Comparison of ENCODE assay signal across 24 mouse cellular contexts in the genomic region with DNA sequence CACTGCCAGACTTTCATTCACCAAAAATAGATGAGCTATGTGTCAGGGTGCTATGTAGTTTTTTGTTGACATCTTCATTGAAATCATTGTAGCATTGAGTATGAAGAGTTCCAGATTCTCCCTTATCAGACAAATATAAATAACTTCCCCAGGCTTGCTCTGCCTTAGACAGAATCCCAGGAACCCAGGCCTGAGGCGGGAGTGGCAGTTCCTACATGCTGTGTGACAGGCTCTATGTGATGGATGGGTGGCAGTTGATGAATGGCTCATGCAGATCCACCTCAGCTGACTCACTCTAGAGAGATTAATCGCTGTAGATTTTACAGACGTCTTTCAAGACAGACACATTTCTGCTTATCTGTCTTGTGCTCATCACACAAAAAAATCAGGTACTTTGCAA. TPM values are rescaled to one million over a fixed set of nuclear protein-coding genes. Genes with fewer than 3 reads are reported as not detected.
DNase-seq lines count a peak whose midpoint lies in the region; ATAC-seq and TF ChIP-seq lines count a peak whose summit lies in the region.
"Had no signal": no experiment of that assay in that cellular context is flagged by ENCODE, and none has a peak within 500 bp of the region (broad histone marks: within the 10 kb centered on the region; RNA-seq: fewer than 3 reads in every experiment).

No protein-coding gene starts in this region.

- no peaks in the 10 kb centered on the region for H3K27me3 ChIP-seq in heart, embryonic 10.5 days (ENCODE audit: insufficient read depth, poor library complexity, severe bottlenecking)
- no peaks in the 10 kb centered on the region for H3K27me3 ChIP-seq in heart, embryonic 15.5 days
- H3K27me3 ChIP-seq in hindbrain, embryonic 16.5 days (replicated peaks; ENCODE audit: control insufficient read depth, insufficient read depth, low read length), result no peaks in the 10 kb centered on the region
- H3K27me3 ChIP-seq in hindbrain, postnatal 0 days (ENCODE audit: insufficient read depth, low read length), result no peaks in the 10 kb centered on the region
- H3K27me3 ChIP-seq: embryonic facial prominence, embryonic 12.5 days; forebrain, embryonic 15.5 days; hindbrain, embryonic 15.5 days had no signal

- H3K4me2 ChIP-seq in heart, embryonic 15.5 days, result no peak overlapping the region
- H3K4me2 ChIP-seq in hindbrain, embryonic 16.5 days (ENCODE audit: low read length), result no peak overlapping the region
- no peak overlapping the region for H3K4me2 ChIP-seq in hindbrain, postnatal 0 days (ENCODE audit: low read depth, low read length)
- H3K4me2 ChIP-seq: embryonic facial prominence, embryonic 12.5 days; forebrain, embryonic 15.5 days; hindbrain, embryonic 15.5 days had no signal

- no peaks in the 10 kb centered on the region for H3K9me3 ChIP-seq in heart, embryonic 10.5 days
- no peaks in the 10 kb centered on the region for H3K9me3 ChIP-seq in heart, embryonic 15.5 days (replicated peaks)
- H3K9me3 ChIP-seq in hindbrain, embryonic 16.5 days (ENCODE audit: control insufficient read depth, low read length), result no peaks in the 10 kb centered on the region
- no peaks in the 10 kb centered on the region for H3K9me3 ChIP-seq in hindbrain, postnatal 0 days (ENCODE audit: low read length)
- H3K9me3 ChIP-seq: embryonic facial prominence, embryonic 12.5 days; forebrain, embryonic 15.5 days; G1E; hindbrain, embryonic 15.5 days had no signal

- TF ChIP-seq CTCF in hindbrain, postnatal 0 days (IDR thresholded peaks at IDR 0.05; ENCODE audit: low read depth), result no peak

- no peak overlapping the region for H3K27ac ChIP-seq in heart, embryonic 10.5 days
- H3K27ac ChIP-seq in heart, embryonic 15.5 days, result no peak overlapping the region
- no peak overlapping the region for H3K27ac ChIP-seq in hindbrain, embryonic 16.5 days (ENCODE audit: low read depth, low read length)
- H3K27ac ChIP-seq in hindbrain, postnatal 0 days, result no peak overlapping the region
- H3K27ac ChIP-seq: embryonic facial prominence, embryonic 12.5 days; forebrain, embryonic 15.5 days; hindbrain, embryonic 15.5 days had no signal

- H3K36me3 ChIP-seq in heart, embryonic 10.5 days, result no peaks in the 10 kb centered on the region
- no peaks in the 10 kb centered on the region for H3K36me3 ChIP-seq in heart, embryonic 15.5 days
- H3K36me3 ChIP-seq in hindbrain, embryonic 16.5 days (ENCODE audit: control insufficient read depth, insufficient read depth, low read length), result no peaks in the 10 kb centered on the region
- no peaks in the 10 kb centered on the region for H3K36me3 ChIP-seq in hindbrain, postnatal 0 days (ENCODE audit: insufficient read depth, low read length)
- H3K36me3 ChIP-seq: embryonic facial prominence, embryonic 12.5 days; forebrain, embryonic 15.5 days; G1E; hindbrain, embryonic 15.5 days had no signal

- H3K4me1 ChIP-seq in heart, embryonic 10.5 days, result no peaks in the 10 kb centered on the region; the same call in 1 of the 2 replicates
- H3K4me1 ChIP-seq in heart, embryonic 15.5 days (replicated peaks), result no peaks in the 10 kb centered on the region
- H3K4me1 ChIP-seq in hindbrain, embryonic 16.5 days (ENCODE audit: control insufficient read depth, insufficient read depth, low read depth, low read length), result no peaks in the 10 kb centered on the region
- no peaks in the 10 kb centered on the region for H3K4me1 ChIP-seq in hindbrain, postnatal 0 days (ENCODE audit: insufficient read depth, low read length)
- H3K4me1 ChIP-seq: embryonic facial prominence, embryonic 12.5 days; hindbrain, embryonic 15.5 days had no signal

- ATAC-seq in heart, embryonic 15.5 days (replicated peaks; ENCODE audit: insufficient number of reproducible peaks, insufficient read depth, low FRiP score, low read depth), result 0 out of 2 replicates have a peak, but pooled peaks have one; percentile 66
- 0 out of 2 replicates have a peak, but pooled peaks have one; percentile 52 for ATAC-seq in hindbrain, embryonic 16.5 days
- ATAC-seq in hindbrain, postnatal 0 days, result no peak
- ATAC-seq: CD4-positive, CD25-positive, alpha-beta regulatory T cell, adult 4 months; forebrain, embryonic 15.5 days had no signal

- 25% methylated on average over 3 of the region's 3 CpGs for WGBS in heart, embryonic 10.5 days
- WGBS in heart, embryonic 15.5 days, result 19% methylated on average over 3 of the region's 3 CpGs
- WGBS in hindbrain, embryonic 16.5 days, result 46% methylated on average over 3 of the region's 3 CpGs
- 45% methylated on average over 3 of the region's 3 CpGs for WGBS in hindbrain, postnatal 0 days

- no peak overlapping the region for H3K4me3 ChIP-seq in heart, embryonic 10.5 days
- no peak overlapping the region for H3K4me3 ChIP-seq in heart, embryonic 15.5 days
- H3K4me3 ChIP-seq in hindbrain, embryonic 16.5 days (ENCODE audit: low read length), result no peak overlapping the region
- H3K4me3 ChIP-seq in hindbrain, postnatal 0 days (ENCODE audit: low read length), result no peak overlapping the region
- H3K4me3 ChIP-seq: embryonic facial prominence, embryonic 12.5 days; forebrain, embryonic 15.5 days; hindbrain, embryonic 15.5 days had no signal

- H3K9ac ChIP-seq in heart, embryonic 15.5 days, result no peak overlapping the region
- no peak overlapping the region for H3K9ac ChIP-seq in hindbrain, embryonic 16.5 days (ENCODE audit: low read depth, low read length)
- no peak overlapping the region for H3K9ac ChIP-seq in hindbrain, postnatal 0 days (replicated peaks; ENCODE audit: low read length)
- H3K9ac ChIP-seq: embryonic facial prominence, embryonic 12.5 days; forebrain, embryonic 15.5 days; hindbrain, embryonic 15.5 days had no signal

- peak; percentile 78 for DNase-seq in heart, embryonic 10.5 days (ENCODE audit: low spot score)
- DNase-seq in heart, adult 18-20 months, result no peak
- no peak for DNase-seq in heart, postnatal 4 days
- no peak for DNase-seq in hindbrain, postnatal 0 days (ENCODE audit: low spot score)
- no peak for DNase-seq in kidney, postnatal 10 days
- DNase-seq in kidney, postnatal 25 days, result no peak
- DNase-seq: adrenal gland, postnatal 10 days; B cell, adult 2 months; cerebellum, adult 11-12 months; cerebellum, adult 9-10 months; cerebellum, postnatal 25 days; gastrocnemius, postnatal 36 days; kidney, adult 11 months; kidney, adult 9 months had no signal

RNA-seq across cellular contexts. Expression of gene Naa11, which starts 57.4 kb away (rescaled TPM):
- not detected in 2 replicates for polyA plus RNA-seq in heart, embryonic 10.5 days (2016; fragmentation: Nextera tagmentation; extraction: Ambion mirVana)
- total RNA-seq in heart, adult 18-20 months (2021), result not detected
- not detected in 2 replicates for polyA plus RNA-seq in heart, embryonic 15.5 days (2015; fragmentation: Nextera tagmentation; extraction: Ambion mirVana)
- total RNA-seq in heart, postnatal 4 days (2021), result not detected
- polyA plus RNA-seq in hindbrain, embryonic 16.5 days (2015; fragmentation: Nextera tagmentation; extraction: Ambion mirVana), result not detected in 2 replicates
- not detected in 2 replicates for total RNA-seq in hindbrain, postnatal 0 days (2014; rRNA removed)
- 0.05 TPM in 1 of 2 replicates, not detected in the other for polyA plus RNA-seq in hindbrain, postnatal 0 days (2015; fragmentation: Nextera tagmentation; extraction: Ambion mirVana)
- total RNA-seq: adrenal gland, postnatal 10 days; gastrocnemius, adult 8-10 months; gastrocnemius, postnatal 36 days; hematopoietic stem cell, adult 5-6 weeks had no signal
- polyA plus RNA-seq: CD4-positive, CD25-positive, alpha-beta regulatory T cell, adult 4 months; embryonic facial prominence, embryonic 12.5 days; forebrain, embryonic 11.5 days; forebrain, embryonic 15.5 days; G1E; hindbrain, embryonic 15.5 days had no signal
